In genomic region chr8:83741849-83742655, GRCm38 (mm10) we compare ENCODE assay signal across 8 mouse cellular contexts. TPM values are rescaled to one million over a fixed set of nuclear protein-coding genes. Genes with fewer than 3 reads are reported as not detected.
DNase-seq lines count a peak whose midpoint lies in the region; ATAC-seq and TF ChIP-seq lines count a peak whose summit lies in the region.

No protein-coding gene starts in this region.

- WGBS in forebrain, embryonic 15.5 days, result 73% methylated on average over 19 of the region's 19 CpGs
- 75% methylated on average over 19 of the region's 19 CpGs for WGBS in limb, embryonic 12.5 days

- no peak for DNase-seq in layer of hippocampus, adult 2 months (ENCODE audit: low spot score in 2 of 2)
- no peak for DNase-seq in layer of hippocampus, postnatal 25 days (ENCODE audit: extremely low spot score in 1 of 2, low spot score in 1 of 2)
- DNase-seq in natural killer cell, adult 2 months (ENCODE audit: low spot score in 2 of 2), result peak; percentile 86 to 88
- no peak for DNase-seq in Muller cell, postnatal 12 days (ENCODE audit: inconsistent ontology term)
- no peak for DNase-seq in ovary, postnatal 36 days (ENCODE audit: low spot score)
- DNase-seq in urinary bladder, postnatal 4 days (ENCODE audit: low spot score in 2 of 2), result no peak

- ATAC-seq in forebrain, embryonic 15.5 days (replicated peaks), result no peak
- no peak for ATAC-seq in limb, embryonic 12.5 days (ENCODE audit: insufficient number of reproducible peaks, insufficient read depth, low FRiP score, low TSS enrichment, low read depth)

- H3K36me3 ChIP-seq in forebrain, embryonic 15.5 days, result no peaks in the 10 kb centered on the region
- no peaks in the 10 kb centered on the region for H3K36me3 ChIP-seq in limb, embryonic 12.5 days

- H3K27me3 ChIP-seq in forebrain, embryonic 15.5 days, result peaks cover 31% of the 10 kb centered on the region
- peaks cover 20% of the 10 kb centered on the region for H3K27me3 ChIP-seq in limb, embryonic 12.5 days

- H3K27ac ChIP-seq in layer of hippocampus, adult 2 months, result peak overlapping the region; percentile 75; the same call in 1 of the 2 replicates
- H3K27ac ChIP-seq in forebrain, embryonic 15.5 days (replicated peaks), result no peak overlapping the region
- H3K27ac ChIP-seq in limb, embryonic 12.5 days, result no peak overlapping the region

- H3K9ac ChIP-seq in forebrain, embryonic 15.5 days (replicated peaks), result no peak overlapping the region
- peak overlapping the region; percentile 77; the same call in 1 of the 2 replicates for H3K9ac ChIP-seq in limb, embryonic 12.5 days (replicated peaks)

- H3K4me2 ChIP-seq in forebrain, embryonic 15.5 days (replicated peaks), result 0 out of 2 replicates have a peak overlapping the region, but pooled peaks have one; percentile 85
- H3K4me2 ChIP-seq in limb, embryonic 12.5 days, result peak overlapping the region; percentile 93

- no peak overlapping the region for H3K4me3 ChIP-seq in layer of hippocampus, adult 2 months
- H3K4me3 ChIP-seq in forebrain, embryonic 15.5 days, result no peak overlapping the region
- H3K4me3 ChIP-seq in limb, embryonic 12.5 days (replicated peaks), result peak overlapping the region; percentile 58

- TF ChIP-seq CTCF in layer of hippocampus, adult 2 months (conservative IDR thresholded peaks at IDR 0.05), result no peak

- H3K4me1 ChIP-seq in forebrain, embryonic 15.5 days, result peaks cover 11% of the 10 kb centered on the region
- H3K4me1 ChIP-seq in limb, embryonic 12.5 days (replicated peaks), result peaks cover 35% of the 10 kb centered on the region

- no peaks in the 10 kb centered on the region for H3K9me3 ChIP-seq in forebrain, embryonic 15.5 days
- H3K9me3 ChIP-seq in limb, embryonic 12.5 days, result peaks cover 3% of the 10 kb centered on the region; the same call in 1 of the 2 replicates

RNA-seq across cellular contexts. Expression of gene Adgre5, which starts 0.9 kb away (rescaled TPM):
- 10 to 100 TPM in 1 of 2 experiments, 1 to 10 TPM in 1; 8.1 to 12.4 TPM for total RNA-seq in layer of hippocampus, adult 2 months (2021)
- total RNA-seq in layer of hippocampus, postnatal 25 days (2021), result 10 to 100 TPM in 1 of 2 experiments, 1 to 10 TPM in 1; 7.4 to 11.0 TPM
- polyA plus RNA-seq in forebrain, embryonic 15.5 days (2015; fragmentation: Nextera tagmentation; extraction: Ambion mirVana), result 8.7 and 8.8 TPM in 2 replicates
- 24.2 and 28.0 TPM in 2 replicates for polyA plus RNA-seq in limb, embryonic 12.5 days (2016; fragmentation: Nextera tagmentation; extraction: Ambion mirVana)

RNA-seq across cellular contexts. Expression of gene Ddx39, which starts 27.1 kb away (rescaled TPM):
- total RNA-seq in layer of hippocampus, adult 2 months (2021), result 10 to 100 TPM; 17.9 to 20.4 TPM
- total RNA-seq in layer of hippocampus, postnatal 25 days (2021), result 10 to 100 TPM; 14.4 to 17.2 TPM
- 121 and 124 TPM in 2 replicates for polyA plus RNA-seq in forebrain, embryonic 15.5 days (2015; fragmentation: Nextera tagmentation; extraction: Ambion mirVana)
- 155 and 164 TPM in 2 replicates for polyA plus RNA-seq in limb, embryonic 12.5 days (2016; fragmentation: Nextera tagmentation; extraction: Ambion mirVana)

RNA-seq across cellular contexts. Expression of gene Pkn1, which starts 43.1 kb away (rescaled TPM):
- total RNA-seq in layer of hippocampus, adult 2 months (2021), result 10 to 100 TPM; 47.9 to 56.8 TPM
- total RNA-seq in layer of hippocampus, postnatal 25 days (2021), result 10 to 100 TPM; 42.2 to 57.6 TPM
- polyA plus RNA-seq in forebrain, embryonic 15.5 days (2015; fragmentation: Nextera tagmentation; extraction: Ambion mirVana), result 29.8 and 33.1 TPM in 2 replicates
- 36.8 and 37.4 TPM in 2 replicates for polyA plus RNA-seq in limb, embryonic 12.5 days (2016; fragmentation: Nextera tagmentation; extraction: Ambion mirVana)

Comparison
In these comparisons a context has a peak if more than half of its experiments do, and no peak if none do; other contexts are left out.
1. DNase-seq: peak in natural killer cell, adult 2 months (2 of 2); none in layer of hippocampus, adult 2 months (0 of 2), layer of hippocampus, postnatal 25 days (0 of 2), Muller cell, postnatal 12 days (single experiment), ovary, postnatal 36 days (single experiment) and urinary bladder, postnatal 4 days (0 of 2).